Mouse (Mus musculus) E14TG2a.4 (cell line): ENCODE measurements around the gene Agbl4.

Experiments
- CTCF ChIP-seq: conservative IDR thresholded peaks from 2 replicates; pipeline ENCODE4 v1.5.1; 2014; ENCODE audit warnings: low read length
- NANOG ChIP-seq: IDR thresholded peaks from 2 replicates; pipeline ENCODE4 v1.6.1; 2014; ENCODE audit warnings: borderline replicate concordance, low read length, mixed read lengths

- TF ChIP-seq CTCF (no peak), NANOG (no peak)
Measured at GRCm38 (mm10) chr4:110350856-110351177, 46.6 kb upstream of the Agbl4 start.
